9 mouse cellular contexts compared by ENCODE assay signal in genomic region chr9:62526451-62526850, GRCm38 (mm10). TPM values are rescaled to one million over a fixed set of nuclear protein-coding genes. Genes with fewer than 3 reads are reported as not detected.
A peak's percentile ranks its signal among the peaks of the same experiment; 100 is the strongest.
DNase-seq lines count a peak whose midpoint lies in the region; ATAC-seq and TF ChIP-seq lines count a peak whose summit lies in the region.
"Had no signal": no experiment of that assay in that cellular context is flagged by ENCODE, and none has a peak within 500 bp of the region (broad histone marks: within the 10 kb centered on the region; RNA-seq: fewer than 3 reads in every experiment).

No protein-coding gene starts in this region.

- H3K4me1 ChIP-seq in heart, adult 2 months (ENCODE audit: control insufficient read depth, insufficient read depth, low read length): peaks cover 29% of the 10 kb centered on the region
- H3K4me1 ChIP-seq in embryonic facial prominence, embryonic 14.5 days (ENCODE audit: control insufficient read depth, insufficient read depth, low read length): peaks cover 33% of the 10 kb centered on the region
- H3K4me1 ChIP-seq in hindbrain, postnatal 0 days (ENCODE audit: insufficient read depth, low read length): peaks cover 55% of the 10 kb centered on the region
- H3K4me1 ChIP-seq in midbrain, embryonic 16.5 days (ENCODE audit: control insufficient read depth, insufficient read depth, low read length): peaks cover 49% of the 10 kb centered on the region

- H3K4me2 ChIP-seq in embryonic facial prominence, embryonic 14.5 days (ENCODE audit: low read depth, low read length): no peak overlapping the region
- H3K4me2 ChIP-seq in hindbrain, postnatal 0 days (ENCODE audit: low read depth, low read length): no peak overlapping the region
- no peak overlapping the region for H3K4me2 ChIP-seq in midbrain, embryonic 16.5 days (ENCODE audit: low read length)
- H3K4me2 ChIP-seq: limb, embryonic 13.5 days had no signal

- DNase-seq in heart, adult 2 months: peak; percentile 53 to 66
- no peak for DNase-seq in heart, adult 8-10 months (ENCODE audit: low spot score)
- DNase-seq in adrenal gland, postnatal 25 days: peak; percentile 48
- peak; percentile 48 for DNase-seq in embryonic facial prominence, embryonic 14.5 days (ENCODE audit: low spot score)
- DNase-seq in hindbrain, postnatal 0 days (ENCODE audit: low spot score): peak; percentile 92
- DNase-seq in yolk sac, embryonic 10.5 days (ENCODE audit: low spot score): no peak
- no peak for DNase-seq in urinary bladder, postnatal 36 days (ENCODE audit: low spot score in 2 of 2)

- H3K4me3 ChIP-seq in heart, adult 2 months: no peak overlapping the region
- no peak overlapping the region for H3K4me3 ChIP-seq in embryonic facial prominence, embryonic 14.5 days (ENCODE audit: low read depth, low read length)
- no peak overlapping the region for H3K4me3 ChIP-seq in hindbrain, postnatal 0 days (ENCODE audit: low read length)
- no peak overlapping the region for H3K4me3 ChIP-seq in midbrain, embryonic 16.5 days (ENCODE audit: low read depth, low read length)
- H3K4me3 ChIP-seq: limb, embryonic 13.5 days had no signal

- H3K36me3 ChIP-seq in heart, adult 2 months (ENCODE audit: control insufficient read depth, insufficient read depth, low read length): no peaks in the 10 kb centered on the region; the same call in 1 of the 2 replicates
- no peaks in the 10 kb centered on the region for H3K36me3 ChIP-seq in embryonic facial prominence, embryonic 14.5 days (ENCODE audit: control insufficient read depth, insufficient read depth, low read length)
- no peaks in the 10 kb centered on the region for H3K36me3 ChIP-seq in hindbrain, postnatal 0 days (ENCODE audit: insufficient read depth, low read length)
- no peaks in the 10 kb centered on the region for H3K36me3 ChIP-seq in midbrain, embryonic 16.5 days (ENCODE audit: control insufficient read depth, insufficient read depth, low read length)
- H3K36me3 ChIP-seq: limb, embryonic 13.5 days had no signal

- no peak for TF ChIP-seq CTCF in heart, adult 2 months (IDR thresholded peaks at IDR 0.05)
- no peak for TF ChIP-seq CTCF in hindbrain, postnatal 0 days (IDR thresholded peaks at IDR 0.05; ENCODE audit: low read depth)

- no peaks in the 10 kb centered on the region for H3K27me3 ChIP-seq in heart, adult 2 months (ENCODE audit: control insufficient read depth, insufficient read depth, low read length)
- no peaks in the 10 kb centered on the region for H3K27me3 ChIP-seq in embryonic facial prominence, embryonic 14.5 days (replicated peaks; ENCODE audit: control insufficient read depth, insufficient read depth, low read length)
- no peaks in the 10 kb centered on the region for H3K27me3 ChIP-seq in hindbrain, postnatal 0 days (ENCODE audit: insufficient read depth, low read length)
- H3K27me3 ChIP-seq in midbrain, embryonic 16.5 days (ENCODE audit: control insufficient read depth, insufficient read depth, low read depth, low read length): no peaks in the 10 kb centered on the region

- peak; percentile 50; the same call in 1 of the 2 replicates for ATAC-seq in embryonic facial prominence, embryonic 14.5 days (ENCODE audit: low read depth)
- ATAC-seq in hindbrain, postnatal 0 days: peak; percentile 92
- ATAC-seq in midbrain, embryonic 16.5 days: peak; percentile 82

- intact Hi-C loops in heart, adult 2 months (cut with DNase I): no loop called here

- no peaks in the 10 kb centered on the region for H3K79me2 ChIP-seq in heart, adult 2 months (replicated peaks; ENCODE audit: control insufficient read depth, insufficient read depth, low read length)

- peak overlapping the region; percentile 43 for H3K27ac ChIP-seq in heart, adult 2 months
- H3K27ac ChIP-seq in embryonic facial prominence, embryonic 14.5 days (replicated peaks; ENCODE audit: low read depth, low read length): no peak overlapping the region; the same call in 1 of the 2 replicates
- peak overlapping the region; percentile 74 for H3K27ac ChIP-seq in hindbrain, postnatal 0 days
- H3K27ac ChIP-seq in midbrain, embryonic 16.5 days (ENCODE audit: low read length): peak overlapping the region; percentile 71
- H3K27ac ChIP-seq: limb, embryonic 13.5 days had no signal

- H3K9ac ChIP-seq in heart, adult 2 months (ENCODE audit: low read depth, low read length): no peak overlapping the region
- H3K9ac ChIP-seq in embryonic facial prominence, embryonic 14.5 days (ENCODE audit: low read depth, low read length): no peak overlapping the region
- no peak overlapping the region for H3K9ac ChIP-seq in hindbrain, postnatal 0 days (replicated peaks; ENCODE audit: low read length)
- no peak overlapping the region for H3K9ac ChIP-seq in midbrain, embryonic 16.5 days (ENCODE audit: low read depth, low read length)
- H3K9ac ChIP-seq: limb, embryonic 13.5 days had no signal

- H3K9me3 ChIP-seq in embryonic facial prominence, embryonic 14.5 days (ENCODE audit: control insufficient read depth, low read length): no peaks in the 10 kb centered on the region
- no peaks in the 10 kb centered on the region for H3K9me3 ChIP-seq in hindbrain, postnatal 0 days (ENCODE audit: low read length)
- H3K9me3 ChIP-seq in midbrain, embryonic 16.5 days (replicated peaks; ENCODE audit: control insufficient read depth, low read length, poor library complexity, severe bottlenecking): no peaks in the 10 kb centered on the region
- H3K9me3 ChIP-seq: limb, embryonic 13.5 days had no signal

- no peak for TF ChIP-seq EP300 in heart, adult 2 months (IDR thresholded peaks at IDR 0.05; ENCODE audit: insufficient read depth, low read depth, low read length)

- WGBS in heart, adult 2 months: 2% methylated on average over 3 of the region's 3 CpGs
- 25% methylated on average over 3 of the region's 3 CpGs for WGBS in embryonic facial prominence, embryonic 14.5 days
- WGBS in hindbrain, postnatal 0 days: 3% methylated on average over 3 of the region's 3 CpGs
- 9% methylated on average over 3 of the region's 3 CpGs for WGBS in midbrain, embryonic 16.5 days

- TF ChIP-seq POLR2A in heart, adult 2 months (IDR thresholded peaks at IDR 0.05; ENCODE audit: insufficient read depth, low read depth, low read length): no peak

RNA-seq across cellular contexts. Expression of gene Coro2b, which starts 10.4 kb away (rescaled TPM):
- 10 to 100 TPM; 10.1 to 11.6 TPM for total RNA-seq in heart, adult 2 months (2021)
- 16.4 and 17.2 TPM in 2 replicates for polyA plus RNA-seq in heart, adult 2 months (2012; rRNA removed)
- total RNA-seq in heart, adult 8-10 months (2022): 10 to 100 TPM in 2 of 4 experiments, 1 to 10 TPM in 2; 8.6 to 12.9 (median 10.1) TPM
- 16.2 and 20.4 TPM in 2 replicates for total RNA-seq in adrenal gland, postnatal 25 days (2021)
- 11.1 and 12.3 TPM in 2 replicates for polyA plus RNA-seq in embryonic facial prominence, embryonic 14.5 days (2014; fragmentation: Nextera tagmentation; extraction: Ambion mirVana)
- total RNA-seq in hindbrain, postnatal 0 days (2014; rRNA removed): 42.6 and 47.2 TPM in 2 replicates
- polyA plus RNA-seq in hindbrain, postnatal 0 days (2015; fragmentation: Nextera tagmentation; extraction: Ambion mirVana): 24.7 and 25.0 TPM in 2 replicates
- polyA plus RNA-seq in midbrain, embryonic 16.5 days (2015; fragmentation: Nextera tagmentation; extraction: Ambion mirVana): 32.0 and 33.4 TPM in 2 replicates

Comparison
In these comparisons a context has a peak if more than half of its experiments do, and no peak if none do; other contexts are left out.
1. DNase-seq: peak in heart, adult 2 months (2 of 2), adrenal gland, postnatal 25 days (single experiment), embryonic facial prominence, embryonic 14.5 days (single experiment) and hindbrain, postnatal 0 days (single experiment); none in heart, adult 8-10 months (single experiment), yolk sac, embryonic 10.5 days (single experiment) and urinary bladder, postnatal 36 days (0 of 2).
2. Peak in every context shown above with its lines, with median percentiles within 50 percentile points of each other: ATAC-seq.